Mouse (Mus musculus): ENCODE data around the gene Vat1l. TPM values are rescaled to one million over a fixed set of nuclear protein-coding genes. Genes with fewer than 3 reads are reported as not detected.

The Vat1l gene
- polyA plus RNA-seq, 1 experiment from 2014 or later, result 0.62 TPM

GRCm38 (mm10) chr8:114398326-114398725 is 192.9 kb downstream of the Vat1l start:
- ATAC-seq (replicated peaks; ENCODE audit: insufficient number of reproducible peaks, low FRiP score, low TSS enrichment), result no peak
- Histone ChIP-seq H3K4me1 (ENCODE audit: control insufficient read depth, insufficient read depth, low read length) (no peaks in the 10 kb centered on the region), H3K4me3 (ENCODE audit: low read depth, low read length) (no peak overlapping the region), H3K27me3 (ENCODE audit: control insufficient read depth, insufficient read depth, low read length) (no peaks in the 10 kb centered on the region), H3K4me2 (no peak overlapping the region), H3K36me3 (ENCODE audit: control insufficient read depth, insufficient read depth, low read length) (no peaks in the 10 kb centered on the region), H3K27ac (ENCODE audit: low read depth, low read length) (no peak overlapping the region), H3K9me3 (replicated peaks; ENCODE audit: control insufficient read depth, low read length) (no peaks in the 10 kb centered on the region), H3K9ac (ENCODE audit: low read depth, low read length) (no peak overlapping the region)
- WGBS (ENCODE audit: insufficient replicate concordance), result 84% methylated on average over 5 of the region's 5 CpGs

- no peak for ATAC-seq (replicated peaks; ENCODE audit: insufficient number of reproducible peaks, low FRiP score, low TSS enrichment)
- H3K9ac ChIP-seq (ENCODE audit: low read depth, low read length), result no peak overlapping the region
- WGBS (ENCODE audit: insufficient replicate concordance), result 93% methylated on average over 5 of the region's 5 CpGs
Observed at GRCm38 (mm10) chr8:114399273-114399672, 193.9 kb downstream of the Vat1l start.

GRCm38 (mm10) chr8:114401679-114402078 is 196.3 kb downstream of the Vat1l start:
- no peak for ATAC-seq (replicated peaks; ENCODE audit: insufficient number of reproducible peaks, low FRiP score, low TSS enrichment)
- Histone ChIP-seq H3K27me3 (ENCODE audit: control insufficient read depth, insufficient read depth, low read length) (no peaks in the 10 kb centered on the region), H3K4me2 (no peak overlapping the region), H3K27ac (ENCODE audit: low read depth, low read length) (no peak overlapping the region), H3K9ac (ENCODE audit: low read depth, low read length) (no peak overlapping the region), H3K36me3 (ENCODE audit: control insufficient read depth, insufficient read depth, low read length) (no peaks in the 10 kb centered on the region), H3K4me3 (ENCODE audit: low read depth, low read length) (no peak overlapping the region), H3K9me3 (replicated peaks; ENCODE audit: control insufficient read depth, low read length) (no peaks in the 10 kb centered on the region), H3K4me1 (ENCODE audit: control insufficient read depth, insufficient read depth, low read length) (no peaks in the 10 kb centered on the region)
- WGBS (ENCODE audit: insufficient replicate concordance), result 66% methylated on average over 7 of the region's 7 CpGs

More at GRCm38 (mm10) chr8:114399273-114399672, 193.9 kb downstream of the Vat1l start:
- Histone ChIP-seq H3K4me1 (ENCODE audit: control insufficient read depth, insufficient read depth, low read length) (no peaks in the 10 kb centered on the region), H3K9me3 (replicated peaks; ENCODE audit: control insufficient read depth, low read length) (no peaks in the 10 kb centered on the region), H3K27me3 (ENCODE audit: control insufficient read depth, insufficient read depth, low read length) (no peaks in the 10 kb centered on the region), H3K27ac (ENCODE audit: low read depth, low read length) (no peak overlapping the region), H3K4me2 (no peak overlapping the region), H3K36me3 (ENCODE audit: control insufficient read depth, insufficient read depth, low read length) (no peaks in the 10 kb centered on the region), H3K4me3 (ENCODE audit: low read depth, low read length) (no peak overlapping the region)

GRCm38 (mm10) chr8:114411421-114411820 is 206.0 kb downstream of the Vat1l start:
- no peak overlapping the region for H3K27ac ChIP-seq (ENCODE audit: low read depth, low read length)
- H3K36me3 ChIP-seq (ENCODE audit: control insufficient read depth, insufficient read depth, low read length), result no peaks in the 10 kb centered on the region
- no peak overlapping the region for H3K9ac ChIP-seq (ENCODE audit: low read depth, low read length)
- no peak overlapping the region for H3K4me3 ChIP-seq (ENCODE audit: low read depth, low read length)
- no peaks in the 10 kb centered on the region for H3K27me3 ChIP-seq (ENCODE audit: control insufficient read depth, insufficient read depth, low read length)
- 76% methylated on average over 3 of the region's 3 CpGs for WGBS (ENCODE audit: insufficient replicate concordance)
- no peaks in the 10 kb centered on the region for H3K9me3 ChIP-seq (replicated peaks; ENCODE audit: control insufficient read depth, low read length)
- no peaks in the 10 kb centered on the region for H3K4me1 ChIP-seq (ENCODE audit: control insufficient read depth, insufficient read depth, low read length)
- no peak for ATAC-seq (replicated peaks; ENCODE audit: insufficient number of reproducible peaks, low FRiP score, low TSS enrichment)
- H3K4me2 ChIP-seq, result no peak overlapping the region

GRCm38 (mm10) chr8:114417786-114418185 is 212.4 kb downstream of the Vat1l start, which contains the start of gene Clec3a:
Clec3a (plus strand) TSS chr8:114418086.
- H3K9ac ChIP-seq (ENCODE audit: low read depth, low read length), result no peak within 1 kb of the TSS
- H3K9me3 ChIP-seq (replicated peaks; ENCODE audit: control insufficient read depth, low read length), result no peaks in the 10 kb centered on the region
- no peaks in the 10 kb centered on the region for H3K36me3 ChIP-seq (ENCODE audit: control insufficient read depth, insufficient read depth, low read length)
- no peaks in the 10 kb centered on the region for H3K4me1 ChIP-seq (ENCODE audit: control insufficient read depth, insufficient read depth, low read length)
- no peak within 1 kb of the TSS for H3K27ac ChIP-seq (ENCODE audit: low read depth, low read length)
- H3K4me2 ChIP-seq, result no peak within 1 kb of the TSS
- WGBS (ENCODE audit: insufficient replicate concordance), result 74% methylated on average over 8 of the region's 8 CpGs
- no peak for ATAC-seq (replicated peaks; ENCODE audit: insufficient number of reproducible peaks, low FRiP score, low TSS enrichment)
- no peak within 1 kb of the TSS for H3K4me3 ChIP-seq (ENCODE audit: low read depth, low read length)
- H3K27me3 ChIP-seq (ENCODE audit: control insufficient read depth, insufficient read depth, low read length), result no peaks in the 10 kb centered on the region

GRCm38 (mm10) chr8:114418486-114418885 is 213.1 kb downstream of the Vat1l start:
- Histone ChIP-seq H3K4me2 (no peak overlapping the region), H3K27me3 (ENCODE audit: control insufficient read depth, insufficient read depth, low read length) (no peaks in the 10 kb centered on the region), H3K27ac (ENCODE audit: low read depth, low read length) (no peak overlapping the region), H3K9me3 (replicated peaks; ENCODE audit: control insufficient read depth, low read length) (no peaks in the 10 kb centered on the region), H3K9ac (ENCODE audit: low read depth, low read length) (no peak overlapping the region), H3K4me1 (ENCODE audit: control insufficient read depth, insufficient read depth, low read length) (no peaks in the 10 kb centered on the region), H3K36me3 (ENCODE audit: control insufficient read depth, insufficient read depth, low read length) (no peaks in the 10 kb centered on the region), H3K4me3 (ENCODE audit: low read depth, low read length) (no peak overlapping the region)
- 53% methylated on average over 5 of the region's 5 CpGs for WGBS (ENCODE audit: insufficient replicate concordance)
- ATAC-seq (replicated peaks; ENCODE audit: insufficient number of reproducible peaks, low FRiP score, low TSS enrichment), result no peak

GRCm38 (mm10) chr8:114418904-114419303 is 213.5 kb downstream of the Vat1l start:
- 73% methylated on average over 6 of the region's 6 CpGs for WGBS (ENCODE audit: insufficient replicate concordance)
- ATAC-seq (replicated peaks; ENCODE audit: insufficient number of reproducible peaks, low FRiP score, low TSS enrichment), result no peak

GRCm38 (mm10) chr8:114421544-114421943 is 216.1 kb downstream of the Vat1l start:
- Histone ChIP-seq H3K4me3 (ENCODE audit: low read depth, low read length) (no peak overlapping the region), H3K27me3 (ENCODE audit: control insufficient read depth, insufficient read depth, low read length) (no peaks in the 10 kb centered on the region), H3K4me1 (ENCODE audit: control insufficient read depth, insufficient read depth, low read length) (no peaks in the 10 kb centered on the region), H3K9ac (ENCODE audit: low read depth, low read length) (no peak overlapping the region), H3K4me2 (no peak overlapping the region), H3K9me3 (replicated peaks; ENCODE audit: control insufficient read depth, low read length) (no peaks in the 10 kb centered on the region), H3K27ac (ENCODE audit: low read depth, low read length) (no peak overlapping the region), H3K36me3 (ENCODE audit: control insufficient read depth, insufficient read depth, low read length) (no peaks in the 10 kb centered on the region)
- ATAC-seq (replicated peaks; ENCODE audit: insufficient number of reproducible peaks, low FRiP score, low TSS enrichment), result no peak
- 77% methylated on average over 4 of the region's 4 CpGs for WGBS (ENCODE audit: insufficient replicate concordance)

More at GRCm38 (mm10) chr8:114418904-114419303, 213.5 kb downstream of the Vat1l start:
- Histone ChIP-seq H3K27me3 (ENCODE audit: control insufficient read depth, insufficient read depth, low read length) (no peaks in the 10 kb centered on the region), H3K9ac (ENCODE audit: low read depth, low read length) (no peak overlapping the region), H3K9me3 (replicated peaks; ENCODE audit: control insufficient read depth, low read length) (no peaks in the 10 kb centered on the region), H3K4me3 (ENCODE audit: low read depth, low read length) (no peak overlapping the region), H3K4me2 (no peak overlapping the region), H3K36me3 (ENCODE audit: control insufficient read depth, insufficient read depth, low read length) (no peaks in the 10 kb centered on the region), H3K4me1 (ENCODE audit: control insufficient read depth, insufficient read depth, low read length) (no peaks in the 10 kb centered on the region), H3K27ac (ENCODE audit: low read depth, low read length) (no peak overlapping the region)
